Comparison of ENCODE assay signal across 8 mouse cellular contexts in the genomic region with DNA sequence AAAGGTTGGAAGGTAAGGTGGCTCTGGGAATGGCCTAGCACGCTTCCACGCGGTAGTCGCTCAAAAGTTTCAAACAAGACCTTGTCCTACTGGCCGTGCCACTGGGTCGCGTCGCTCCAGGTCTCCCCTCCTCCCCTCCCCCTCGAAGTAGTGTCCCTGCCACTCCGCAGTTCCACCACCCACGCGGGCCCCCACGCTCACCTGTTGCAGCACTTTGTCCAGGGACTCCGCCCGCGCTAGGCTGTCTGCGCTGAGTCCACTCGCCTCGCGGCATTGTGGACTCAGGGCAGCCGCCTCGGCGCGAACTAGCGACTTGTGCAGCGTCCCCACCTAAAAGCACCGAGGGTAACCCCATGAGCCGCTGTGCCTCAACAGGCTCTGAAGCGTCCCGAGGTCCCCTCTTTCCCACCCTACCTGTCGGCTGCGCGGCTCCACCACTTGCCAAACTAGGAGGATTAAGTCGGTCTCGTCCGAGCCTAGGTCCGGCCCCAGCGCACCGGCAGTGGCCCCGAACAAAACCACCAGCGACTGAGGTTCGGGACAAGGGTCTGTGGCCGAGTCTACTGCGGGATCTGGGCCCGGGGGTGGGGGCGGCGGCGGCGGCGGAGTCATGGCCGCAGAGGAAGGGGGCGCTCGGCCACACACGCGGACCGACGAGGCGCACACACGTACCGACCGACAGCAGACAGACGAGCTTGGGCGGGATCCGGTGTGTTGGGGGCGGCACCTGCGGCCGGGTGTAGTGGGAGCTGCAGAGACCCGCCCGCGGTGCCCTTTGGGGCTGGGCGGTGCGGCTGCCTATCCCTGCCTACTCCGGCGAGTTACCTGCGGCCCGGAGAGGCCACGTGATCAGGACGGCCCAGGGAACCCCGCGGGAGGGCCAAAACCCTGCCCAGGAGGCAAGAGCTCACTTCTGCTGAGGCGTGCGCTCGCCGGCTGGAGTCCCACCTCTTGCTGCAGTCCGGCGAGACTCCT. TPM values are rescaled to one million over a fixed set of nuclear protein-coding genes. Genes with fewer than 3 reads are reported as not detected.
DNase-seq lines count a peak whose midpoint lies in the region; ATAC-seq and TF ChIP-seq lines count a peak whose summit lies in the region.

A gene (minus strand): TSS at position 819 of the 975 bp plus-strand sequence.

- ATAC-seq in activated CD4-positive, CD25-positive, alpha-beta regulatory T cell, adult 4 months, result peak; percentile 45
- peak; percentile 39 for ATAC-seq in kidney, embryonic 14.5 days (ENCODE audit: low FRiP score, low TSS enrichment)
- ATAC-seq in lung, postnatal 0 days, result peak; percentile 72
- ATAC-seq in cerebellum, adult (ENCODE audit: insufficient number of reproducible peaks, low FRiP score, low TSS enrichment), result no peak

- peak within 1 kb of the TSS; percentile 61 for H3K27ac ChIP-seq in heart, adult 2 months
- H3K27ac ChIP-seq in kidney, embryonic 14.5 days (ENCODE audit: low read depth, low read length), result peak within 1 kb of the TSS; percentile 51
- peak within 1 kb of the TSS; percentile 95 for H3K27ac ChIP-seq in lung, postnatal 0 days (ENCODE audit: low read length)
- H3K27ac ChIP-seq in small intestine, adult 2 months (ENCODE audit: insufficient read depth, low read depth, low read length), result peak within 1 kb of the TSS; percentile 91

- peak; percentile 62 to 72 for DNase-seq in heart, adult 2 months
- peak; percentile 93 for DNase-seq in lung, postnatal 0 days (ENCODE audit: low spot score)
- no peak for DNase-seq in right cerebral cortex, postnatal 14 days

- TF ChIP-seq POLR2A in heart, adult 2 months (IDR thresholded peaks at IDR 0.05; ENCODE audit: insufficient read depth, low read depth, low read length), result no peak; the same call in 1 of the 2 replicates
- peak; percentile 85; the same call in 1 of the 2 replicates for TF ChIP-seq POLR2A in small intestine, adult 2 months (IDR thresholded peaks at IDR 0.05; ENCODE audit: low read depth, low read length)

- WGBS in heart, adult 2 months, result 1% methylated on average over 86 of the region's 86 CpGs
- under 1% methylated on average over 86 of the region's 86 CpGs for WGBS in kidney, embryonic 14.5 days
- under 1% methylated on average over 63 of the region's 86 CpGs for WGBS in lung, postnatal 0 days
- under 1% methylated on average over 86 of the region's 86 CpGs for whole genome bisulfite sequencing in small intestine, adult 2 months

- no peak for TF ChIP-seq CTCF in C2C12 (IDR thresholded peaks at IDR 0.05; ENCODE audit: control insufficient read depth, insufficient read depth, insufficient read length)
- peak; percentile 7; the same call in 1 of the 2 replicates for TF ChIP-seq CTCF in heart, adult 2 months (IDR thresholded peaks at IDR 0.05)
- peak; percentile 39 for TF ChIP-seq CTCF in lung, postnatal 0 days (IDR thresholded peaks at IDR 0.05)
- TF ChIP-seq CTCF in small intestine, adult 2 months (IDR thresholded peaks at IDR 0.05; ENCODE audit: extremely low read depth, insufficient read length, insufficient replicate concordance, low read depth, low read length), result no peak

- peak within 1 kb of the TSS; percentile 86 for H3K4me2 ChIP-seq in kidney, embryonic 14.5 days (replicated peaks; ENCODE audit: low read depth, low read length)
- H3K4me2 ChIP-seq in lung, postnatal 0 days (replicated peaks; ENCODE audit: low read depth, low read length), result peak within 1 kb of the TSS; percentile 73

- no peak within 1 kb of the TSS for H3ac ChIP-seq in C2C12 (ENCODE audit: control insufficient read depth, insufficient read length, low read depth)

- no peak for TF ChIP-seq EP300 in heart, adult 2 months (IDR thresholded peaks at IDR 0.05; ENCODE audit: insufficient read depth, low read depth, low read length)
- TF ChIP-seq EP300 in lung, postnatal 0 days (IDR thresholded peaks at IDR 0.05), result no peak

- peaks cover 3% of the 10 kb centered on the region for H3K36me3 ChIP-seq in C2C12 (ENCODE audit: control insufficient read depth, insufficient read depth)
- no peaks in the 10 kb centered on the region for H3K36me3 ChIP-seq in heart, adult 2 months (ENCODE audit: control insufficient read depth, insufficient read depth, low read length)
- H3K36me3 ChIP-seq in kidney, embryonic 14.5 days (ENCODE audit: control insufficient read depth, insufficient read depth, low read length), result peaks cover 11% of the 10 kb centered on the region; the same call in 1 of the 2 replicates
- H3K36me3 ChIP-seq in lung, postnatal 0 days (ENCODE audit: insufficient read depth, low read length), result peaks cover 14% of the 10 kb centered on the region; the same call in 1 of the 2 replicates
- peaks cover 19% of the 10 kb centered on the region for H3K36me3 ChIP-seq in small intestine, adult 2 months (ENCODE audit: control insufficient read depth, insufficient read depth, low read length)

- no peaks in the 10 kb centered on the region for H3K79me3 ChIP-seq in C2C12 (ENCODE audit: low read depth)

- peak within 1 kb of the TSS; percentile 56 for H3K9ac ChIP-seq in heart, adult 2 months (ENCODE audit: low read depth, low read length)
- peak within 1 kb of the TSS; percentile 57 for H3K9ac ChIP-seq in kidney, embryonic 14.5 days (ENCODE audit: low read depth, low read length)
- H3K9ac ChIP-seq in lung, postnatal 0 days (replicated peaks; ENCODE audit: low read depth), result peak within 1 kb of the TSS; percentile 80

- no peaks in the 10 kb centered on the region for H3K27me3 ChIP-seq in C2C12 (ENCODE audit: control insufficient read depth, insufficient read depth, insufficient read length)
- H3K27me3 ChIP-seq in heart, adult 2 months (ENCODE audit: control insufficient read depth, insufficient read depth, low read length), result peaks cover 9% of the 10 kb centered on the region
- H3K27me3 ChIP-seq in kidney, embryonic 14.5 days (ENCODE audit: control insufficient read depth, insufficient read depth, low read length), result peaks cover 32% of the 10 kb centered on the region
- H3K27me3 ChIP-seq in lung, postnatal 0 days (replicated peaks; ENCODE audit: insufficient read depth, low read length), result peaks cover 8% of the 10 kb centered on the region
- H3K27me3 ChIP-seq in small intestine, adult 2 months (ENCODE audit: control insufficient read depth, insufficient read depth, low read length), result no peaks in the 10 kb centered on the region

- H3K9me3 ChIP-seq in kidney, embryonic 14.5 days (ENCODE audit: control insufficient read depth, low read length), result no peaks in the 10 kb centered on the region
- no peaks in the 10 kb centered on the region for H3K9me3 ChIP-seq in lung, postnatal 0 days (ENCODE audit: low read length)

- H3K4me1 ChIP-seq in heart, adult 2 months (ENCODE audit: control insufficient read depth, insufficient read depth, low read length), result no peaks in the 10 kb centered on the region; the same call in 1 of the 2 replicates
- H3K4me1 ChIP-seq in kidney, embryonic 14.5 days (ENCODE audit: control insufficient read depth, insufficient read depth, low read length), result peaks cover 17% of the 10 kb centered on the region
- H3K4me1 ChIP-seq in lung, postnatal 0 days (ENCODE audit: insufficient read depth, low read depth, low read length), result peaks cover 3% of the 10 kb centered on the region; the same call in 1 of the 2 replicates
- H3K4me1 ChIP-seq in small intestine, adult 2 months (ENCODE audit: control insufficient read depth, insufficient read depth, insufficient read length, low read length), result peaks cover 11% of the 10 kb centered on the region

- peak within 1 kb of the TSS; percentile 33 for H3K4me3 ChIP-seq in C2C12 (ENCODE audit: insufficient read depth, poor library complexity, severe bottlenecking)
- H3K4me3 ChIP-seq in heart, adult 2 months, result peak within 1 kb of the TSS; percentile 64
- peak within 1 kb of the TSS; percentile 55 for H3K4me3 ChIP-seq in kidney, embryonic 14.5 days (ENCODE audit: low read length)
- peak within 1 kb of the TSS; percentile 67 for H3K4me3 ChIP-seq in lung, postnatal 0 days (ENCODE audit: low read depth, low read length)
- H3K4me3 ChIP-seq in small intestine, adult 2 months (ENCODE audit: low read depth, low read length), result peak within 1 kb of the TSS; percentile 81

- no peaks in the 10 kb centered on the region for H3K79me2 ChIP-seq in C2C12 (ENCODE audit: control insufficient read depth, insufficient read depth)
- H3K79me2 ChIP-seq in heart, adult 2 months (replicated peaks; ENCODE audit: control insufficient read depth, insufficient read depth, low read length), result no peaks in the 10 kb centered on the region

- intact Hi-C loops in heart, adult 2 months (cut with DNase I), result no loop called here

TF ChIP-seq in C2C12, 6 proteins besides CTCF, POLR2A, EP300 and RAD21:
- TF ChIP-seq CEBPB (IDR thresholded peaks at IDR 0.05; ENCODE audit: low read depth) (no peak), MYOG (IDR thresholded peaks at IDR 0.05; ENCODE audit: control insufficient read depth, extremely low read depth, insufficient read length) (no peak), MYOD1 (IDR thresholded peaks at IDR 0.05; ENCODE audit: control insufficient read depth, insufficient read length, low read depth) (no peak), MAX (IDR thresholded peaks at IDR 0.05) (no peak), USF1 (IDR thresholded peaks at IDR 0.05; ENCODE audit: low read depth) (no peak), FOSL1 (IDR thresholded peaks at IDR 0.05; ENCODE audit: insufficient read depth, low read length, poor library complexity, severe bottlenecking) (no peak)
TF ChIP-seq in C2C12: peak in this region for 0.

RNA-seq across cellular contexts. Expression of the gene that starts here (rescaled TPM):
- polyA plus RNA-seq in C2C12 (2012; fragmentation: generic; extraction: Trizol), result 0.04 TPM
- polyA plus RNA-seq in activated CD4-positive, CD25-positive, alpha-beta regulatory T cell, adult 4 months (2017; shearing (Covaris generic)), result under 1 TPM in 1 of 2 experiments, not detected in 1; 0.20 TPM
- total RNA-seq in heart, adult 2 months (2021), result under 1 TPM; 0.31 to 0.52 TPM
- 0.29 and 1.1 TPM in 2 replicates for polyA plus RNA-seq in heart, adult 2 months (2012; rRNA removed)
- 5.6 and 9.1 TPM in 2 replicates for polyA plus RNA-seq in kidney, embryonic 14.5 days (2014; fragmentation: Nextera tagmentation; extraction: Ambion mirVana)
- polyA plus RNA-seq in lung, postnatal 0 days (2015; fragmentation: Nextera tagmentation; extraction: Ambion mirVana), result 38.4 and 38.6 TPM in 2 replicates
- polyA plus RNA-seq in small intestine, adult 2 months (2012; rRNA removed), result 27.5 and 30.9 TPM in 2 replicates

Comparison
In these comparisons a context has a peak if more than half of its experiments do, and no peak if none do; other contexts are left out.
1. Peak in ATAC-seq in activated CD4-positive, CD25-positive, alpha-beta regulatory T cell, adult 4 months; RNA of the gene not detected or under 1 TPM.
2. CTCF ChIP-seq: peak in heart, adult 2 months (single experiment) and lung, postnatal 0 days (single experiment); none in C2C12 (single experiment) and small intestine, adult 2 months (single experiment).
3. Peak in every context shown above with its lines, with median percentiles within 50 percentile points of each other: H3K4me3 ChIP-seq, H3K27ac ChIP-seq and H3K9ac ChIP-seq.